Mouse (Mus musculus): ENCODE measurements around the gene Gpr68.

The Gpr68 gene

GRCm38 (mm10) chr12:100910731-100911130 lies 2.7 kb upstream of the Gpr68 start:
- no peak for DNase-seq

GRCm38 (mm10) chr12:100909765-100910164 lies 1.8 kb upstream of the Gpr68 start:
- DNase-seq: no peak

- no peak for DNase-seq
Measured at GRCm38 (mm10) chr12:100908298-100909034, 468 bp upstream of the Gpr68 start.

- DNase-seq: no peak
Measured at GRCm38 (mm10) chr12:100906861-100907260, 1.1 kb downstream of the Gpr68 start.

GRCm38 (mm10) chr12:100903761-100904160 lies 4.2 kb downstream of the Gpr68 start:
- DNase-seq: no peak

- DNase-seq: no peak
Measured at GRCm38 (mm10) chr12:100901386-100901785, 6.6 kb downstream of the Gpr68 start.

- no peak for DNase-seq
Measured at GRCm38 (mm10) chr12:100900901-100901300, 7.1 kb downstream of the Gpr68 start.

- no peak for DNase-seq
Measured at GRCm38 (mm10) chr12:100899111-100899640, 8.8 kb downstream of the Gpr68 start.

- DNase-seq: no peak
Measured at GRCm38 (mm10) chr12:100897736-100898650, 10.0 kb downstream of the Gpr68 start.

GRCm38 (mm10) chr12:100896661-100897060 lies 11.3 kb downstream of the Gpr68 start:
- no peak for DNase-seq

- no peak for DNase-seq
Measured at GRCm38 (mm10) chr12:100895504-100895903, 12.5 kb downstream of the Gpr68 start.

- no peak for DNase-seq
Measured at GRCm38 (mm10) chr12:100890548-100890947, 17.4 kb downstream of the Gpr68 start.

GRCm38 (mm10) chr12:100887801-100888258 lies 20.2 kb downstream of the Gpr68 start:
- peak; percentile 39 to 74 for DNase-seq

GRCm38 (mm10) chr12:100886877-100887276 lies 21.1 kb downstream of the Gpr68 start:
- DNase-seq: no peak

- DNase-seq: no peak
Measured at GRCm38 (mm10) chr12:100885585-100885984, 22.4 kb downstream of the Gpr68 start.

GRCm38 (mm10) chr12:100883168-100883567 lies 24.8 kb downstream of the Gpr68 start:
- peak in 1 of 2 experiments; percentile 12 for DNase-seq

GRCm38 (mm10) chr12:100878556-100878955 lies 29.4 kb downstream of the Gpr68 start:
- DNase-seq: peak in 1 of 2 experiments; percentile 14

GRCm38 (mm10) chr12:100877936-100878335 lies 30.1 kb downstream of the Gpr68 start:
- no peak for DNase-seq

GRCm38 (mm10) chr12:100875960-100876359 lies 32.0 kb downstream of the Gpr68 start:
- DNase-seq: no peak

- DNase-seq: no peak
Measured at GRCm38 (mm10) chr12:100875553-100875952, 32.4 kb downstream of the Gpr68 start.

- no peak for DNase-seq
Measured at GRCm38 (mm10) chr12:100873612-100874011, 34.4 kb downstream of the Gpr68 start.

- DNase-seq: no peak
Measured at GRCm38 (mm10) chr12:100871841-100872240, 36.2 kb downstream of the Gpr68 start.

GRCm38 (mm10) chr12:100871234-100871633 lies 36.8 kb downstream of the Gpr68 start:
- DNase-seq: no peak

Measured in lung, postnatal 4 days (tissue).